Mouse (Mus musculus) hindbrain, postnatal 0 days (tissue): ENCODE results near the gene Gm21958. TPM values are rescaled to one million over a fixed set of nuclear protein-coding genes. Genes with fewer than 3 reads are reported as not detected.
A peak's percentile ranks its signal among the peaks of the same experiment; 100 is the strongest.

Source experiments
- ATAC-seq: fragments of 200-750 bp; cut with Nextera tagmentation; 2 replicates; pipeline ENCODE4 v1.8.0; 2017; ENCODE audit warnings: mild to moderate bottlenecking, moderate TSS enrichment, moderate library complexity
- DNase-seq: peaks from one replicate; pipeline ENCODE4 v3.0.0-alpha.2; 2015; ENCODE audit warnings: low spot score
- H3K27ac ChIP-seq: fragments of 300-500 bp; sonication (generic); 2 replicates; pipeline ENCODE4 v1.5.1; 2014; ENCODE audit warnings: mild to moderate bottlenecking
- H3K27me3 ChIP-seq: fragments of 300-500 bp; sonication (generic); 2 replicates; pipeline ENCODE4 v1.6.1; 2014; ENCODE audit warnings: low read length, mixed read lengths; ENCODE audit not compliant: insufficient read depth
- H3K36me3 ChIP-seq: fragments of 300-500 bp; sonication (generic); 2 replicates; pipeline ENCODE4 v1.6.1; 2014; ENCODE audit warnings: low read length, mixed read lengths; ENCODE audit not compliant: insufficient read depth
- H3K4me1 ChIP-seq: fragments of 300-500 bp; sonication (generic); 2 replicates; pipeline ENCODE4 v1.6.1; 2014; ENCODE audit warnings: antibody characterized with exemption, low read length, mixed read lengths; ENCODE audit not compliant: insufficient read depth
- H3K4me2 ChIP-seq: fragments of 300-500 bp; sonication (generic); 2 replicates; pipeline ENCODE4 v1.6.1; 2014; ENCODE audit warnings: low read depth, mild to moderate bottlenecking, low read length, moderate library complexity, mixed read lengths
- H3K4me3 ChIP-seq: fragments of 300-500 bp; sonication (generic); 2 replicates; pipeline ENCODE4 v1.5.1; 2014; ENCODE audit warnings: low read length
- H3K9ac ChIP-seq: fragments of 300-500 bp; sonication (generic); replicated peaks from 2 replicates; pipeline ENCODE4 v1.6.1; 2014; ENCODE audit warnings: mild to moderate bottlenecking, low read length, moderate library complexity, mixed read lengths
- H3K9me3 ChIP-seq: fragments of 300-500 bp; sonication (generic); 2 replicates; pipeline ENCODE4 v1.6.1; 2016; ENCODE audit warnings: low read length, mixed read lengths
- CTCF ChIP-seq: IDR thresholded peaks from 2 replicates; pipeline ENCODE4 v1.5.1; 2016; ENCODE audit warnings: antibody characterized with exemption, control low read depth, low read depth
- WGBS: fragments of 180-500 bp; shearing (Covaris S2); extraction: QIAGEN DNeasy Blood & Tissue Kit; methylation state at CpG from one replicate; pipeline ENCODE4 v1.1.7; 2014; 5-methylcytosine and 5-hydroxymethylcytosine counted together
- polyA plus RNA-seq: library from polyadenylated mRNA; unstranded; fragments of >200 nt; fragmentation: Nextera tagmentation; extraction: Ambion mirVana; gene quantifications from 2 replicates; pipeline ENCODE4 v1.2.1, GENCODE M21; 2015
- total RNA-seq: library from RNA; depleted of rRNA; stranded (reverse); fragments of >200 nt; gene quantifications from 2 replicates; pipeline ENCODE4 v1.2.3, GENCODE M21; 2014

Gene Gm21958
- total and polyA plus RNA-seq, 2 experiments from 2014 or later = not detected

- no peaks in the 10 kb centered on the region for H3K4me1 ChIP-seq
- H3K27ac ChIP-seq = no peak overlapping the region
- no peak for TF ChIP-seq CTCF
- no peak overlapping the region for H3K4me2 ChIP-seq
- 75% methylated on average over 6 of the region's 6 CpGs for WGBS
- no peaks in the 10 kb centered on the region for H3K9me3 ChIP-seq
- no peak for ATAC-seq
- no peak for DNase-seq
- no peaks in the 10 kb centered on the region for H3K27me3 ChIP-seq
- H3K9ac ChIP-seq = no peak overlapping the region
- H3K36me3 ChIP-seq = no peaks in the 10 kb centered on the region
- H3K4me3 ChIP-seq = no peak overlapping the region
Measured at GRCm38 (mm10) chr3:54681310-54682204, 32.6 kb downstream of the Gm21958 start.

- no peaks in the 10 kb centered on the region for H3K9me3 ChIP-seq
- no peaks in the 10 kb centered on the region for H3K36me3 ChIP-seq
- H3K4me1 ChIP-seq = no peaks in the 10 kb centered on the region
- no peak overlapping the region for H3K27ac ChIP-seq
- ATAC-seq (no peak), DNase-seq (no peak)
- H3K4me2 ChIP-seq = no peak overlapping the region
- H3K27me3 ChIP-seq = no peaks in the 10 kb centered on the region
- no peak for TF ChIP-seq CTCF
- no peak overlapping the region for H3K4me3 ChIP-seq
- 74% methylated on average over 2 of the region's 2 CpGs for WGBS
- H3K9ac ChIP-seq = no peak overlapping the region
Measured at GRCm38 (mm10) chr3:54676818-54677217, 37.3 kb downstream of the Gm21958 start.

GRCm38 (mm10) chr3:54672557-54673529, 41.3 kb downstream of the Gm21958 start:
- H3K27ac ChIP-seq = no peak overlapping the region
- H3K9me3 ChIP-seq = no peaks in the 10 kb centered on the region
- H3K4me1 ChIP-seq = no peaks in the 10 kb centered on the region
- no peak overlapping the region for H3K4me3 ChIP-seq
- peak; percentile 69 for TF ChIP-seq CTCF
- no peaks in the 10 kb centered on the region for H3K27me3 ChIP-seq
- WGBS = 64% methylated on average over 13 of the region's 13 CpGs
- DNase-seq (peak; percentile 84), ATAC-seq (no peak)
- no peaks in the 10 kb centered on the region for H3K36me3 ChIP-seq
- H3K9ac ChIP-seq = no peak overlapping the region
- no peak overlapping the region for H3K4me2 ChIP-seq

- H3K9ac ChIP-seq = no peak overlapping the region
- no peak overlapping the region for H3K4me3 ChIP-seq
- 83% methylated on average over 3 of the region's 3 CpGs for WGBS
- H3K9me3 ChIP-seq = no peaks in the 10 kb centered on the region
- no peaks in the 10 kb centered on the region for H3K36me3 ChIP-seq
- ATAC-seq (no peak), DNase-seq (no peak)
- H3K4me2 ChIP-seq = no peak overlapping the region
- no peak for TF ChIP-seq CTCF
- H3K27ac ChIP-seq = no peak overlapping the region
- H3K4me1 ChIP-seq = no peaks in the 10 kb centered on the region
- H3K27me3 ChIP-seq = no peaks in the 10 kb centered on the region
Measured at GRCm38 (mm10) chr3:54672111-54672510, 42.0 kb downstream of the Gm21958 start.

DNA sequence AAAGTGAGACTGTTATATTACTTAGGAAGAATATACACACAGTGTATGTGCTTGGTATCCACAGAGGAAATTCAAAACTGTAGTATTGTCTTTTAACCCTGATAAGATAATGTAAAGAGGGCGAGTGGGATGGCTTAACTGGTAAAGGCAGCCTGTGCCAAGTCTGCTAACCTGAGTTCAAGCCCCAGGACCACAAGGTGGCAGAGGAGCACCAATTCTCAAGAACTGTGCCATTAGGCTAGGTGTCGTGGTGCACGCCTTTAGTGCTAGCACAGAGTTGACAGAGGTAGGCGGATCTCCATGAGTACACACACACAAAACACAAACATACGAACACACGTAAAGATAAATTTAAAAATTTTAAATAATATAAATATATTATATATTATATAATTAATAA, 44.6 kb downstream of the Gm21958 start:
- 88% methylated on average over 6 of the region's 6 CpGs for WGBS
- no peak; the same call in 1 of the 2 replicates for TF ChIP-seq CTCF

GRCm38 (mm10) chr3:54668722-54669121, 45.4 kb downstream of the Gm21958 start:
- WGBS = 83% methylated on average over 6 of the region's 6 CpGs

More for the DNA sequence above, 44.6 kb downstream of the Gm21958 start:
- H3K4me3 ChIP-seq = no peak overlapping the region
- H3K9ac ChIP-seq = no peak overlapping the region
- no peaks in the 10 kb centered on the region for H3K36me3 ChIP-seq
- no peak for ATAC-seq
- H3K27ac ChIP-seq = no peak overlapping the region
- no peaks in the 10 kb centered on the region for H3K27me3 ChIP-seq
- no peaks in the 10 kb centered on the region for H3K9me3 ChIP-seq
- H3K4me2 ChIP-seq = no peak overlapping the region
- no peak for DNase-seq
- no peaks in the 10 kb centered on the region for H3K4me1 ChIP-seq

More at GRCm38 (mm10) chr3:54668722-54669121, 45.4 kb downstream of the Gm21958 start:
- no peak for TF ChIP-seq CTCF
- H3K36me3 ChIP-seq = no peaks in the 10 kb centered on the region
- H3K4me3 ChIP-seq = no peak overlapping the region
- H3K4me2 ChIP-seq = no peak overlapping the region
- H3K27ac ChIP-seq = no peak overlapping the region
- no peak overlapping the region for H3K9ac ChIP-seq
- H3K4me1 ChIP-seq = no peaks in the 10 kb centered on the region
- H3K9me3 ChIP-seq = no peaks in the 10 kb centered on the region
- no peak for DNase-seq
- ATAC-seq = no peak
- no peaks in the 10 kb centered on the region for H3K27me3 ChIP-seq
